Mouse (Mus musculus) urinary bladder, postnatal 14 days (tissue): Measurements from ENCODE around the gene Ppif.
A peak's percentile ranks its signal among the peaks of the same experiment; 100 is the strongest.

Source experiments
- DNase-seq: peaks from one replicate; pipeline ENCODE4 v3.0.0; 2021; ENCODE audit warnings: low spot score

The Ppif gene

GRCm38 (mm10) chr14:25736589-25736988, 42.6 kb downstream of the Ppif start:
- peak; percentile 76 for DNase-seq

GRCm38 (mm10) chr14:25738591-25739001, 44.6 kb downstream of the Ppif start:
- peak; percentile 71 for DNase-seq

GRCm38 (mm10) chr14:25739957-25740565, 46.1 kb downstream of the Ppif start:
- no peak for DNase-seq

- DNase-seq: no peak
These were observed 47.3 kb downstream of the Ppif start for GRCm38 (mm10) chr14:25741211-25741610.

- DNase-seq: no peak
These were observed 48.0 kb downstream of the Ppif start for GRCm38 (mm10) chr14:25741840-25742367.

- no peak for DNase-seq
These were observed 49.0 kb downstream of the Ppif start for GRCm38 (mm10) chr14:25742943-25743342.

- DNase-seq: no peak
These were observed 51.6 kb downstream of the Ppif start for GRCm38 (mm10) chr14:25745365-25746184.

- no peak for DNase-seq
These were observed 52.4 kb downstream of the Ppif start for GRCm38 (mm10) chr14:25746371-25746770.

GRCm38 (mm10) chr14:25746971-25747945, 53.3 kb downstream of the Ppif start:
- no peak for DNase-seq

- DNase-seq: no peak
These were observed 54.2 kb downstream of the Ppif start for GRCm38 (mm10) chr14:25747996-25748756.

GRCm38 (mm10) chr14:25749143-25749909, 55.4 kb downstream of the Ppif start:
- peak; percentile 56 for DNase-seq
